Mouse (Mus musculus) testis, adult 2 months (tissue): ENCODE measurements around the gene Nup93.

Experiments
- CTCF ChIP-seq: fragments of 200-500 bp; IDR thresholded peaks from 2 replicates; pipeline ENCODE4 v1.5.1; 2012; ENCODE audit warnings: low read depth, mild to moderate bottlenecking, inconsistent platforms, low read length, moderate library complexity; ENCODE audit not compliant: control insufficient read depth, insufficient read depth, insufficient replicate concordance
- POLR2A ChIP-seq: fragments of 200-500 bp; IDR thresholded peaks from 2 replicates; pipeline ENCODE4 v1.6.1; 2012; ENCODE audit warnings: low read depth, mild to moderate bottlenecking, inconsistent platforms, low read length, moderate library complexity; ENCODE audit not compliant: control insufficient read depth

DNA sequence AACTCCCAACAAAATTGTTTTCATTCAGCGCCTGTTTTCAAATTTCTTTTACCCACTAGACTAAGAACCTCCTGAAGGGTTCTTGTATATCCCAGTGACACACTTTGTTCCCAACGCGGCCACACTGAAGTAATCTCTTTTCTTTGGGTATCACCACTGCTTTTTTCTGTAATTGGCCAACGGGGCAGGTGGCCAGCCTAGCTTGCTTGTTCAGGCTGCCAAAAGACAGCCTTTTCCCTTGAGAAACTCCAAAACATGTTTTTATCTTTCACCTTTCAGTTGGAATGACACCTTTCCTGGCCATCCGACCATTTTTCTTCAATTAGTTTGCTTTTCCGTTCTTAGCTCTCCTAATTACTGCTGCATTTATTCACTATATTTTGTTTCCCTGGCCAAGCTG lies 545 bp upstream of the Nup93 start:
- TF ChIP-seq CTCF (no peak), POLR2A (no peak)
